Mouse (Mus musculus): ENCODE data around the gene Mrap2.
"Not testable (repeated sequence)": the region's sequence is repeated elsewhere in the genome, so short reads cannot be mapped to it uniquely, and the experiment has no call there.

The Mrap2 gene

GRCm38 (mm10) chr9:87144106-87144505 lies at the start of gene Mrap2:
Gene Mrap2, plus strand, starts transcription at chr9:87144306.
- DNase-seq (ENCODE audit: low spot score): peak; percentile 75

GRCm38 (mm10) chr9:87097989-87098388 lies 46.1 kb upstream of the Mrap2 start:
- DNase-seq (ENCODE audit: low spot score): peak; percentile 43

GRCm38 (mm10) chr9:87115019-87115418 lies 29.1 kb upstream of the Mrap2 start:
- DNase-seq (ENCODE audit: low spot score): no peak

DNA sequence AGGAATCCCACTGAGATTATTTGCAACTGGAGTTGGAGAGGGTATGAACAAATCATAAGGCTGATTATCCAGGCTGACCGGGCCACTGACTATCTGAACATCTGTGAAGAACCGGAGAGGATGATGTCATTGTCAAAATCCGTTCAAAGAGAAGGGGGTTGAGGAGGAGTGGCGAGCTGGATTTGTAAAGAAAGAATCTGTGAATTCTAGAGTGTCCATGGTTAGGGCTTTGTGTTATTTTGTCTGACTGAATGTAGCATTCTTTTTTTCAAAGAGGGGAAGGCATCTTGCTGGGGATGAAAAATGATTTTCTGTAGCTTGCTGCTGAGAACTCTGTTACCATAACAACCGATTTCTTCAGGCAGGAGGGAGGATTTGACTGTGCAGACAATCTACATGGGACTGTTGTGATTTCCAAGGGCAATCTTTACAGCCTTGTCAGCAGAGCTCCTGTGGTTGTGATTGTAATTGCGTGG lies 28.6 kb upstream of the Mrap2 start:
- peak; percentile 10 for DNase-seq (ENCODE audit: low spot score)

DNA sequence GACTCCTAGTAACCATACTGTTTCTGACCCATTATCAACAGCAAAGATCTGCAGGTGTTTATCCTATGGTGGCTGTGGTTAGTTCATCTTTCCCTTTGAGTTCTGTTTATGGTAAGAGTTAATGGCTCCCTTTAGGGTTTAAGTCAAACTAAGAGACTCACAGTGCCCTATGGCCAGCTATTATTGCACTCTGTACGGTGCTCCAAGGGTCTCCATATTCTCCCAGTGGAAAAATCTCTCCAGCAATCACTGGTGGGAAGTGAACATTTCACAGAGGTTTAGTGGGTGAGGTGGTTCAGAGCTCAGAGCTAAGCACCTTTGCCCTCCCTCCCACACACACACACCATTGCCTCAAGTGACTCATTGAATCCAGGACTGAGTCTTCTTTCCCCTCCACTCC lies 28.1 kb upstream of the Mrap2 start:
- no peak for DNase-seq (ENCODE audit: low spot score)

DNA sequence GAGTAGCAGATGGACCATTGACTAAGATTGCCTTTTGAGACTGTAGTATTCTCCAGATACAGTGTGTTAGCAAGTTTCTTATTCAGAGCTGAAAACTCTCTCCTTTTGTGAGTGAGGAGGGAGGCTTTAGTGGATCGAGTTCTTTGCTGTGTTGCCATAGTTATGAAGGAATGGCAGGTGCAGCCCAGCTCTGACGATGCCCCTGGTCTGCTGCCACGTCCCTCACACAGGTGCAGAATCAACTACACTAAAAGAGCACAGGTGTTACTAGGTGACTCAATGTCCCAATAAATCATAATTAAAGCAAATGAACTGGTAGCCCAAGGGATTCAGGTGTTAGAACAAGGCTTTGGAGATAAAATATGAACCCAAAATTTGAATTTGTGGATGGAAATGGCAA lies 25.1 kb upstream of the Mrap2 start:
- no peak for DNase-seq (ENCODE audit: low spot score)

DNA sequence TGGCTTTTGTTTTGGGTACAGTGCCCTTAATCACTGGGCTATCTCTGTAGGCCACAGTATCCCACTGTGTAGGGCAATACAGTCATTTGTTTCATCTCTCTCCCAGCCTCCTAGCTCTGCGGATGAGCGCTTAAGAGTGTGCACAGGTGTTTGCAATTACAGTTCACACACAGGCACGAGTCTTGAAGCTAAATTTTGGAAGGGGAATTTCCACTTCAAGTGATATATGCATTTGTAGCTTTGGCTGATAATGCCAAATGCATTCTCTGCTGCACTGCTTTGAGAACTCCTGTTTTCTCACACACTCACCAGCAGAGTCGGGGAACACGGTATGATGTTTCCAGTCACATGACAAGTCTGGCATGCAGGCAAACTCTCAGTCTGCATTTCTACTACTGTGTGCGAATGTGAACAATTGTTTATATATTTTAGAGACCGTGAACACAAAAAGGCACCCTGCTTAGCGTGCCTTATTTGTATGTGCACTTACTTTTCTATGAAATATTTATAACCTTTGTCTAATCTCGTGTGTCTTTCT lies 22.1 kb upstream of the Mrap2 start:
- no peak for DNase-seq (ENCODE audit: low spot score)

DNA sequence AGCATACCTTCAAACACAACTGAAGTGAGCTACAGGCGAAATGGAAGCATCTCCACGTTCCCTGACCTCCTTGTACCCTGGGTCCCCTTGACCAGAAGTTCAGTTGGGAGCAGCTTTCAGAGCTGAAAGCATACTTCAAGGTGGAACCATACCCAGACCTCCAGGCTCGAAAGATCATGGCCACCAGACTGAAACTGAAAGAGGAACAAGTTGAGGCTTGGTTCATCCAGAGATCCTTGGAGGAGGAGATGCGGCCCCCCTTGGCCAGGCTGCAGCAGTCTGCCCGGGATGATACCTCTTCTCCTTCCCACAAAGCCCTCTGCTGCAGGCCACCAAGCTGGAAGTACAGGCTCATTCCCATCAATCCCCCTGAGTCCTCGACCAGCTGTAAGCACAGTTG lies 17.1 kb upstream of the Mrap2 start:
- DNase-seq (ENCODE audit: low spot score): not testable (repeated sequence)

- DNase-seq (ENCODE audit: low spot score): no peak
Measured at GRCm38 (mm10) chr9:87135765-87136558, 8.1 kb upstream of the Mrap2 start.

GRCm38 (mm10) chr9:87143076-87143475 lies 1.0 kb upstream of the Mrap2 start:
- DNase-seq (ENCODE audit: low spot score): no peak

DNA sequence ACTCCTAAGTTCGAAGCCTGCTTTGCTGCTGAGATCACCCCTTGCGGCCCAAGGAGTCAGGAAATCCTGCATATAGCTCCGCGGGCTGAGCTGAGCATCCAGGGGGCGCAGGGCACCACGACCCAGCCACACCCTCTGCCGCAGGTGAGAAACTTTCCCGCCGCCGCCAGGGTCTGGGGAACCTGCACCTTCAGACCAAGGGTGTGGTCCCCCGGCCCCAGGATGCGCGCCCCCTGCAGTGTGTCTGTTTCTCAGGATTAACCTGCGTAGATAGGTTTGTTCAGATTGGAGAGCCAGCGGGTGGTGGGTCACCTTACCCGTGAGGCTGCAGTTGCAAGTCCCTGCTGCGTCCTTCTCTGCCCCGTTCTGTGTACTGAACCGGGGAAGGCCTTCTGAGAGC lies 426 bp downstream of the Mrap2 start:
- DNase-seq (ENCODE audit: low spot score): no peak

GRCm38 (mm10) chr9:87145180-87145579 lies 1.1 kb downstream of the Mrap2 start:
- peak; percentile 17 for DNase-seq (ENCODE audit: low spot score)

DNA sequence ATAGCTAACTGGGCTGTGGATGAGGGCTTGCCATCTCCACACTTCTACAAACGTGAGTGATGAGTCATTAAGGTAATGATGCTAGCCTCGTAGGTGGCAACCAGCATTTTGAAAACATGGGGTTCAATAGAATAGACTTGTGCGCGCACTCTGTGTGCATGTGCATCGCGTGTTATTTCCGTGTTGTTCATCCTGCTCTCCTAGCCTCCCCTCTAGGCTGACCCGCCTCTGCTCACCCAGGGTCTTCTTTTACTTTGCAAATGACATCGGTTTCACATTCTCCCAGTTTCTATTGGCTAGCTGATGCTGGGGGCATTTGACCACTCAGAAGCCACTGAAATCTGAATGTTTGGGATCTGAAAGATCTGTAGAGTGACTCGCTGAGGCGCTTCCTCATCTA lies 1.6 kb downstream of the Mrap2 start:
- DNase-seq (ENCODE audit: low spot score): no peak

DNA sequence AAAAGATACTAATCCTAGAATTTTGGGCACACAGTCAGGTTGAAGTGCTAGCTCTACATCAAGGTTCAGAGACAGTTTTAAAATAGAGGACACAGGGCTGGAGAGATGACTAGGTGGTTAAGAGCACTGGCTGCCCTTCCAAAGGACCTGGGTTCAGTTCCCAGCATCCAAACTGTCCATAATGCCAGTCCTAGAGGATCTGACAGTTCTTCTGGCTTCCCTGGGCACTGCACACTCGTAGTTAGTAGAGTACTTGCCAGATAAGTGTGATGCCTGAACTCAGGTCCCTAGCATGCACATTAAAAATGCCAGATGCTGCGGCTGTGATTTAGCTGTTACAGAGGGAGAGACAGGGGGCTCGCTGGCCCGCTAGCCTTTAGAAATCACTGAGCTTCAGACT lies 2.3 kb downstream of the Mrap2 start:
- DNase-seq (ENCODE audit: low spot score): no peak

GRCm38 (mm10) chr9:87147927-87148326 lies 3.8 kb downstream of the Mrap2 start:
- no peak for DNase-seq (ENCODE audit: low spot score)

DNA sequence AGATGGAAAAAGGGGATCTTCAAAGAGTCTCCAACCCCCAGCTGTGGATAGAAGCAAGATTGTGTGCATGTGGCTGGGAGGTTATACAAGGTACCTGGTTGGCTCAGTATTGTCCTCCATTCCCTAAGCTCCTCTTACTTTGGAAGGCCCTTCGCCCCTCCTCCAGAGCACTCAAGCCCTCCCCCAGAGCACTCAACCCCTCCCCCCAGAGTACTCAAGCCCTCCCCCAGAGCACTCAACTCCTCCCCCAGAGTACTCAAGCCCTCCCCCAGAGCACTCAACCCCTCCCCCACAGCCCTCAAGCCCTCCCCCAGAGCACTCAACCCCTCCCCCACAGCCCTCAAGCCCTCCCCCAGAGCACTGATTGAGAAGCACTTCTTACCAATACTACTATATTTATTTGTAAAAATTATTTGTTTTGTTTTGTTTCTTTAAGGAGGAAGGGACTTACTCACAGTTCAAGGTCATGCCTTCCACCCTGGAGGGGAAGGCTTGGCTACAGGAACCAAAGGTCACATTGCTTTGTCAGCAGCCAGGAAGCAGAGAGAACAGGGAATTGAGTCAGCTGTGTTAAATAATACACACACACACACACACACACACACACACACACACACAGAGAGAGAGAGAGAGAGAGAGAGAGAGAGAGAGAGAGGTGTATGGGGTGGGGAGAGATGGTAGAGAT lies 8.7 kb downstream of the Mrap2 start:
- DNase-seq (ENCODE audit: low spot score): no peak

GRCm38 (mm10) chr9:87162559-87162958 lies 18.5 kb downstream of the Mrap2 start:
- no peak for DNase-seq (ENCODE audit: low spot score)

DNA sequence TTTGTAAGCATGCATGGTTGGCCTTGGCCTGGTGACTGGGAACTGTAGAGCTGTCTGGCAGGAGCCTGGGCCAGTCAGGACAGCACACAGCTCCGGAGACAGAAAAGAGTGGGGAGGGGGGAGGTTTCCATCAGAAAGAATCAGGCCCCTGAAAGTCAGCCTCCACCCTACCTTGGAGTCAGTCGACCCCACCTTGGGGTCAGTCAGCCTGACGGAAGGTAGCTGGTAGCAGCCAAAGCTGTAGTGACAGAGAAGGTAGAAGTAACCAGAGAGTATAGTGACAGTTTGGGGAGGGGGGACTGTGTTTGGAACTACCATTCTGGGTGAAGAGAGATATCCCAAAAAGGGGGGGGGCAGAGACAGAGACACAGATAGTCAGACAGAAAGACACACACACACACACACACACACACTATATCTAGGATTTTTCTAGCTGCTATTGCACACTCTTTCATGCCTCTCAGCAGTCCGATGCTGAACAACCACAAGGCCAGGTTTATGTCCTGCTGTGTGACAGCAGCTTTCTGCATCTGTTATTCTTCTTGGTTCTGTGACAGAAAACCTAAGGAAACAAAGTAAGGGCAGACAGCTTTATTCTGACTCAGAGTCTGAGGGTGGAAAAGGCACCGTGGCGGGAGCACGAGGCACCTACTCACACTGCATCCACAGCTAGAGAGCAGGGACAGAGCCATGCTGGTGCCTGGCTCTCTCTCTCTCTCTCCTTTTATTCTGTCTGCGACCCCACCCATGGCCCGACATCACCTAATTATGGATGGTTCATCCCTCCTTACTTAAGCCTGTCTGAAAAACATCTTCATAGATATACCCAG lies 23.1 kb downstream of the Mrap2 start:
- no peak for DNase-seq (ENCODE audit: low spot score)

DNA sequence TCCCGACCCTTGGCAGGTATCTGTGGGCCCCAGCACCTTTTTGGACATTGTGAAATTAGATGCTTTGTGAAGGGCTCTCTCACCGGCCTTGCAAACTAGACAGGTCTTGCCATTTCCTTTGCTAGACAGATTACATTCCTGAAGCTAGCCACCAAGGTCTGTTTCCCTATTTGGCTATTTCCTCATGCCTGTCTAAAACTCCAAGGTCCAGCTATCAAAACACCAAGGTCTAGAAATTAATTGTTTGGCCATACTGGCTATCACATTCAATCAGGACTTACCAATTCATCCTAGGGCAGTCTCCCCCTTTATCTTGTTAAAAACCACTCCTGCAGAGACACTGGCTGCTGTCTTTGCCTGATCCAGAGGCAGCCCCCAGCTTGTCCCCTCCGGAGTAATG lies 23.9 kb downstream of the Mrap2 start:
- DNase-seq (ENCODE audit: low spot score): no peak

GRCm38 (mm10) chr9:87169144-87169543 lies 25.0 kb downstream of the Mrap2 start:
- no peak for DNase-seq (ENCODE audit: low spot score)

- no peak for DNase-seq (ENCODE audit: low spot score)
Measured at GRCm38 (mm10) chr9:87170891-87171290, 26.8 kb downstream of the Mrap2 start.

- DNase-seq (ENCODE audit: low spot score): no peak
Measured at GRCm38 (mm10) chr9:87171517-87171916, 27.4 kb downstream of the Mrap2 start.

All from retina, embryonic 14.5 days (tissue).